Mouse (Mus musculus): ENCODE results near the gene Epha6. TPM values are rescaled to one million over a fixed set of nuclear protein-coding genes. Genes with fewer than 3 reads are reported as not detected.
A peak's percentile ranks its signal among the peaks of the same experiment; 100 is the strongest.
"Not testable (repeated sequence)": the region's sequence is repeated elsewhere in the genome, so short reads cannot be mapped to it uniquely, and the experiment has no call there.

Epha6 gene
- total RNA-seq, 2 experiments from 2014 or later = not detected

GRCm38 (mm10) chr16:60006857-60007568 is 598.3 kb downstream of the Epha6 start:
- intact Hi-C loops (cut with DNase I) = no loop called here
- no peak for DNase-seq

GRCm38 (mm10) chr16:59969816-59970215 is 635.5 kb downstream of the Epha6 start:
- intact Hi-C loops (cut with DNase I) = no loop called here
- DNase-seq = no peak

- DNase-seq = no peak
- intact Hi-C loops (cut with DNase I) = no loop called here
Observed at GRCm38 (mm10) chr16:59955731-59956130, 649.6 kb downstream of the Epha6 start.

- intact Hi-C loops (cut with DNase I) = no loop called here
- DNase-seq = no peak
Observed at GRCm38 (mm10) chr16:59923696-59924095, 681.6 kb downstream of the Epha6 start.

GRCm38 (mm10) chr16:59880073-59880472 is 725.3 kb downstream of the Epha6 start:
- no peak for DNase-seq
- intact Hi-C loops (cut with DNase I) = no loop called here

- DNase-seq = no peak
Observed at GRCm38 (mm10) chr16:59871792-59872191, 733.5 kb downstream of the Epha6 start.

GRCm38 (mm10) chr16:59854160-59854717 is 751.1 kb downstream of the Epha6 start:
- no peak for DNase-seq
- intact Hi-C loops (cut with DNase I) = no loop called here

More at GRCm38 (mm10) chr16:59871792-59872191, 733.5 kb downstream of the Epha6 start:
- intact Hi-C loops (cut with DNase I) = no loop called here

GRCm38 (mm10) chr16:59852689-59853088 is 752.6 kb downstream of the Epha6 start:
- no peak for DNase-seq
- intact Hi-C loops (cut with DNase I) = no loop called here

- intact Hi-C loops (cut with DNase I) = no loop called here
- peak in 1 of 2 experiments; percentile 25 for DNase-seq
Observed at GRCm38 (mm10) chr16:59846574-59846973, 758.8 kb downstream of the Epha6 start.

GRCm38 (mm10) chr16:59836778-59837177 is 768.6 kb downstream of the Epha6 start:
- intact Hi-C loops (cut with DNase I) = no loop called here
- DNase-seq = no peak

- intact Hi-C loops (cut with DNase I) = no loop called here
- no peak for DNase-seq
Observed at GRCm38 (mm10) chr16:59836304-59836703, 769.0 kb downstream of the Epha6 start.

- intact Hi-C loops (cut with DNase I) = no loop called here
Observed at GRCm38 (mm10) chr16:59832468-59832867, 772.9 kb downstream of the Epha6 start.

GRCm38 (mm10) chr16:59829655-59830054 is 775.7 kb downstream of the Epha6 start:
- no peak for DNase-seq
- intact Hi-C loops (cut with DNase I) = no loop called here

More at GRCm38 (mm10) chr16:59832468-59832867, 772.9 kb downstream of the Epha6 start:
- no peak for DNase-seq

- intact Hi-C loops (cut with DNase I); DNase-seq: not testable (repeated sequence)
Observed at GRCm38 (mm10) chr16:59799790-59800189, 805.5 kb downstream of the Epha6 start.

GRCm38 (mm10) chr16:59772297-59772696 is 833.0 kb downstream of the Epha6 start:
- intact Hi-C loops (cut with DNase I) = no loop called here
- DNase-seq = peak in 1 of 2 experiments; percentile 6

- DNase-seq = no peak
- intact Hi-C loops (cut with DNase I) = no loop called here
Observed at GRCm38 (mm10) chr16:59770421-59770820, 834.9 kb downstream of the Epha6 start.

GRCm38 (mm10) chr16:59769936-59770335 is 835.4 kb downstream of the Epha6 start:
- intact Hi-C loops (cut with DNase I) = no loop called here
- no peak for DNase-seq

GRCm38 (mm10) chr16:59760875-59761274 is 844.5 kb downstream of the Epha6 start:
- DNase-seq = no peak
- intact Hi-C loops (cut with DNase I) = no loop called here

GRCm38 (mm10) chr16:59750905-59751304 is 854.4 kb downstream of the Epha6 start:
- intact Hi-C loops (cut with DNase I) = no loop called here
- DNase-seq = no peak

GRCm38 (mm10) chr16:59743669-59744068 is 861.7 kb downstream of the Epha6 start:
- DNase-seq = no peak
- intact Hi-C loops (cut with DNase I) = no loop called here

GRCm38 (mm10) chr16:59715524-59715923 is 889.8 kb downstream of the Epha6 start:
- DNase-seq = no peak
- intact Hi-C loops (cut with DNase I) = no loop called here

GRCm38 (mm10) chr16:59693230-59693629 is 912.1 kb downstream of the Epha6 start:
- intact Hi-C loops (cut with DNase I) = no loop called here

More at GRCm38 (mm10) chr16:59693230-59693629, 912.1 kb downstream of the Epha6 start:
- DNase-seq = no peak

Measured in heart, postnatal 14 days (tissue).